Mouse (Mus musculus) liver, embryonic 14.5 days (tissue): ENCODE data around the gene Spsb4. TPM values are rescaled to one million over a fixed set of nuclear protein-coding genes. Genes with fewer than 3 reads are reported as not detected.

ENCODE experiments used
- ATAC-seq: fragments of 200-750 bp; cut with Nextera tagmentation; 2 replicates; pipeline ENCODE4 v1.8.0; 2017; ENCODE audit warnings: moderate number of reproducible peaks, mild to moderate bottlenecking, moderate library complexity; ENCODE audit not compliant: insufficient read depth
- DNase-seq, 3 experiments: peaks; one replicate each; pipeline ENCODE4 v3.0.0-alpha.2; 2012 to 2013; ENCODE audit warnings: low read depth in 3 of 3, low spot score in 3 of 3
- H3K27ac ChIP-seq: fragments of 300-500 bp; sonication (generic); 2 replicates; pipeline ENCODE4 v1.5.1; 2014; ENCODE audit warnings: moderate library complexity, mild to moderate bottlenecking, control low read depth, inconsistent platforms
- H3K27me3 ChIP-seq: fragments of 300-500 bp; sonication (generic); 2 replicates; pipeline ENCODE4 v1.6.1; 2014; ENCODE audit warnings: mild to moderate bottlenecking, low read length, moderate library complexity; ENCODE audit not compliant: control insufficient read depth, insufficient read depth
- H3K36me3 ChIP-seq: fragments of 300-500 bp; sonication (generic); replicated peaks from 2 replicates; pipeline ENCODE4 v1.6.1; 2014; ENCODE audit warnings: low read depth; ENCODE audit not compliant: control insufficient read depth, insufficient read depth
- H3K4me1 ChIP-seq, 2 experiments: fragments of 200-500 bp in 1 of 2; fragments of 300-500 bp in 1 of 2; sonication (generic) in 1 of 2; replicated peaks; 2 replicates each; pipeline ENCODE4 v1.6.1; 2012 to 2014; ENCODE audit warnings: antibody characterized with exemption in 1 of 2, inconsistent platforms in 1 of 2, low read length in 1 of 2; ENCODE audit not compliant: control insufficient read depth in 2 of 2, insufficient read depth in 2 of 2
- H3K4me2 ChIP-seq: fragments of 300-500 bp; sonication (generic); 2 replicates; pipeline ENCODE4 v1.6.1; 2014; ENCODE audit warnings: low read depth, mild to moderate bottlenecking, control low read depth, moderate library complexity
- H3K4me3 ChIP-seq, 2 experiments: fragments of 200-500 bp in 1 of 2; fragments of 300-500 bp in 1 of 2; sonication (generic) in 1 of 2; 2 replicates each; pipeline ENCODE4 v1.5.1; 2012 to 2014; ENCODE audit warnings: low read depth in 2 of 2, low read length in 2 of 2, mild to moderate bottlenecking in 2 of 2, control low read depth in 1 of 2, inconsistent platforms in 1 of 2, moderate library complexity in 1 of 2; ENCODE audit not compliant: insufficient read depth in 1 of 2
- H3K9ac ChIP-seq: fragments of 300-500 bp; sonication (generic); replicated peaks from 2 replicates; pipeline ENCODE4 v1.6.1; 2014; ENCODE audit warnings: mild to moderate bottlenecking, control low read depth, moderate library complexity
- H3K9me3 ChIP-seq: fragments of 300-500 bp; sonication (generic); 2 replicates; pipeline ENCODE4 v1.6.1; 2016; ENCODE audit warnings: low read length, mixed read lengths; ENCODE audit not compliant: control insufficient read depth
- CTCF ChIP-seq: IDR thresholded peaks from 2 replicates; pipeline ENCODE4 v1.5.1; 2016; ENCODE audit warnings: antibody characterized with exemption, low read depth, control low read depth
- EP300 ChIP-seq: IDR thresholded peaks from 2 replicates; pipeline ENCODE4 v1.6.1; 2016; ENCODE audit warnings: antibody characterized with exemption, low read depth
- WGBS: fragments of 180-500 bp; shearing (Covaris S2); extraction: QIAGEN DNeasy Blood & Tissue Kit; methylation state at CpG from one replicate; pipeline ENCODE4 v1.1.7; 2014; ENCODE audit not compliant: insufficient replicate concordance; 5-methylcytosine and 5-hydroxymethylcytosine counted together
- polyA plus RNA-seq, 2 experiments: library from polyadenylated mRNA; depleted of rRNA in 1 of 2; stranded (reverse) in 1 of 2; unstranded in 1 of 2; fragments of >200 nt; fragmentation: Nextera tagmentation in 1 of 2; extraction: Ambion mirVana in 1 of 2; gene quantifications; 2 replicates each; pipeline versions ENCODE4 v1.2.1 to v1.2.3; 2012 to 2014

The Spsb4 gene
- polyA plus RNA-seq, 2 experiments: 0.31 to 0.37 TPM

DNA sequence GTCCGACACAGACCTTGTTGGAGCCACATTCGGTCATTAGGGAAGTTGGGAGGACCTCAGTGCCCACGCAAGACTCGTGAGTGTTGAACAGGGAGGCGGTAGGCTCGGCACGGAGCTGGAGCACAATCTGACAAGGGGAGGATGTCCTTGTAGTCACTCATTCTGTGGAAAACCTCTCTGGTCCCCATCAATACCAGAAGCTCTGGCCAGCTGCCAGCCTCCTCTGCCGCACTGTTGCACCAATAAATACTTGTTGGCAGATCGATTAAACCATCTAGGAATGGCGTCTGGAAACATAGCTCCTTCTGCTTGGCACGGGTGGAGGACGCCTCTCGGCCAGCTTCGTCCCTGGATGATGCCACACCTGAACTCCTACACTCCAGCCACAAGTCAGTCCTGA lies 27.5 kb downstream of the Spsb4 start:
- ATAC-seq: no peak
- H3K9me3 ChIP-seq: no peaks in the 10 kb centered on the region
- TF ChIP-seq CTCF (no peak), EP300 (no peak)
- no peak for DNase-seq
- no peak overlapping the region for H3K9ac ChIP-seq
- no peaks in the 10 kb centered on the region for H3K4me1 ChIP-seq
- 66% methylated on average over 14 of the region's 14 CpGs for WGBS
- no peaks in the 10 kb centered on the region for H3K36me3 ChIP-seq
- no peak overlapping the region for H3K27ac ChIP-seq
- no peak overlapping the region for H3K4me2 ChIP-seq
- no peaks in the 10 kb centered on the region for H3K27me3 ChIP-seq
- no peak overlapping the region for H3K4me3 ChIP-seq

DNA sequence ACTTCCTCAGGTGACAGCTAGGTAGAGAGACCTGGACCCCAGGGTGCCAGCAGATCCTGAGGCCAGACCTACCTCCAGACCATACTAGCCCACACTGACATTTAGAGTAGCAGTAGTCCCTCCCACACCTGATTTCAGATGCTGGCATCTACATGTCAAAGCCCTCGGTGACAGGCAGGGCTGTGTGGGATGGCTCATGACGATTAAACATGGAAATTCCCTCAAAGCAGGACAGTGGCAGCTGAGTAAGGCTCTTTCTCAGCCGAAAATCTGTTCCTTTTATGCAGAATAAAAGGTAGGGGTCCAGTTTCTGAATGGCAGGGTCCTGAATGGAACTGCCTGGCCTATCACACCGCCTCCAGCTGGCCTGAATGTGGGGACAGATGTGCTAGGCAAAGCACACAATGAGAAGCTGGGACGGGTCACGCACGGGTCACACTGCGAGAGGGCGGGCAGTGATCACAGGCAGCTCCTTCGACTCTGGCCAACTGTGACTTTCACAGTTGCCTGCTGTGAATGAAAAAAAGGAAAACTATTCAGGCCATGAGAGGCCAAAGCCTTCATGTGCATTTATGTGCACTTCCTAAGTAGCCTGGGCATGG lies 29.2 kb downstream of the Spsb4 start:
- no peak for TF ChIP-seq EP300
- no peak; the same call in 1 of the 2 replicates for TF ChIP-seq CTCF
- no peak for DNase-seq
- H3K36me3 ChIP-seq: no peaks in the 10 kb centered on the region
- H3K9ac ChIP-seq: no peak overlapping the region
- H3K4me3 ChIP-seq: no peak overlapping the region
- no peak overlapping the region for H3K4me2 ChIP-seq
- no peaks in the 10 kb centered on the region for H3K9me3 ChIP-seq
- no peak for ATAC-seq
- no peaks in the 10 kb centered on the region for H3K27me3 ChIP-seq
- WGBS: 53% methylated on average over 10 of the region's 10 CpGs
- no peak overlapping the region for H3K27ac ChIP-seq
- H3K4me1 ChIP-seq: no peaks in the 10 kb centered on the region

DNA sequence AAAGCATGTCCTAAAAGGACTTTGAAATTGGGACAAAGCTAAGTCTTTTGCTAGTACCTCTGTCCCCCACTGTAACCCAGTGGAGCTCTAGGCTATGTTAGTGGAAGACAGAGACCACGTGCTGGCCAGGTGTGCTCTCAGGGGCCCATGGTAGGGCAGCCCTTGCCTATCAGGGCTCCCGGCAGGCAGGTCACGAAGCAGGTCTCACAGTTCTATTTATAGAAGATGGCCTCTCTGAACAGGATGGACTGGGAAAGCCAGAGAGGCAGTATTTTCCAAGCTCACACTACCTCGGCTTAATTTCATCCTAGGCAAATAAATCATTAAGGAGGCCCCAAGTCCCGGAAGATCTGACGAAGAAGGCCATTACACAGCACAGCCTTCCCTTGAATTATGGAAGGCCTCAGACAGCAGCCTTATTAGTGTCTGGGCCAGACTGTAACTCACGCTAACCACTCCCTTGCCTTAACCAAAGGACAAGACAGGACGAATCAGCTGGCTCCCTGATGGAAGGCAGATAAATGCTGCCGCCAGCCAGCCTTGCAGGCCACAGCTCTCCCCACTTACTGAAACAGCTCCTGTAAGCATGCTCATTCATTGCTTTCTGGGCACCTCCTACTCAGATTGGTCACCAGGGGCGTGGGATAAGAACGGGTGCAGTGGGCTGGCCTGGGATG lies 31.7 kb downstream of the Spsb4 start:
- ATAC-seq: no peak

GRCm38 (mm10) chr9:96984034-96984433 lies 34.6 kb downstream of the Spsb4 start:
- no peak for DNase-seq
- WGBS: 69% methylated on average over 8 of the region's 8 CpGs

More for the DNA sequence above, 31.7 kb downstream of the Spsb4 start:
- no peak for DNase-seq
- H3K9ac ChIP-seq: no peak overlapping the region
- no peak overlapping the region for H3K4me3 ChIP-seq
- no peak for TF ChIP-seq EP300
- no peak for TF ChIP-seq CTCF
- no peaks in the 10 kb centered on the region for H3K9me3 ChIP-seq
- no peak overlapping the region for H3K27ac ChIP-seq
- no peaks in the 10 kb centered on the region for H3K27me3 ChIP-seq
- WGBS: 47% methylated on average over 11 of the region's 11 CpGs
- H3K4me1 ChIP-seq: peaks cover 0 to 6% of the 10 kb centered on the region in 2 experiments; a peak in 1 of 4 replicates
- H3K36me3 ChIP-seq: no peaks in the 10 kb centered on the region
- no peak overlapping the region for H3K4me2 ChIP-seq

GRCm38 (mm10) chr9:96982940-96983339 lies 35.7 kb downstream of the Spsb4 start:
- H3K27me3 ChIP-seq: no peaks in the 10 kb centered on the region
- 46% methylated on average over 3 of the region's 3 CpGs for WGBS

More at GRCm38 (mm10) chr9:96984034-96984433, 34.6 kb downstream of the Spsb4 start:
- no peak overlapping the region for H3K27ac ChIP-seq
- ATAC-seq: no peak
- H3K9me3 ChIP-seq: no peaks in the 10 kb centered on the region
- no peak overlapping the region for H3K9ac ChIP-seq
- H3K27me3 ChIP-seq: no peaks in the 10 kb centered on the region
- H3K36me3 ChIP-seq: no peaks in the 10 kb centered on the region
- H3K4me1 ChIP-seq: peaks cover 0 to 14% of the 10 kb centered on the region in 2 experiments; a peak in 1 of 4 replicates
- TF ChIP-seq EP300 (no peak), CTCF (no peak)
- H3K4me3 ChIP-seq: no peak overlapping the region
- no peak overlapping the region for H3K4me2 ChIP-seq

More at GRCm38 (mm10) chr9:96982940-96983339, 35.7 kb downstream of the Spsb4 start:
- H3K9me3 ChIP-seq: no peaks in the 10 kb centered on the region
- no peak for TF ChIP-seq EP300
- TF ChIP-seq CTCF: no peak
- H3K36me3 ChIP-seq: no peaks in the 10 kb centered on the region
- ATAC-seq (no peak), DNase-seq (no peak)
- H3K27ac ChIP-seq: no peak overlapping the region
- no peak overlapping the region for H3K4me2 ChIP-seq
- H3K4me1 ChIP-seq: peaks cover 0 to 14% of the 10 kb centered on the region in 2 experiments; a peak in 1 of 4 replicates
- H3K4me3 ChIP-seq: no peak overlapping the region
- no peak overlapping the region for H3K9ac ChIP-seq
